Mouse (Mus musculus) cortical plate, adult 2 months (tissue): ENCODE measurements at regions not wholly inside any gene's neighbourhood (a gene's known extent, or its start where the extent isn't known, plus 50 kb on each side); places are given as distances from the start of the nearest gene placed in this dataset.

Source experiments
- H3K27ac ChIP-seq: fragments of 200-500 bp; 2 replicates; pipeline ENCODE4 v1.5.1; 2012; ENCODE audit warnings: low read length, control low read depth, inconsistent platforms; ENCODE audit not compliant: insufficient read depth
- H3K4me1 ChIP-seq: fragments of 200-500 bp; 2 replicates; pipeline ENCODE4 v1.6.1; 2011; ENCODE audit warnings: low read length; ENCODE audit not compliant: control insufficient read depth, insufficient read depth
- H3K4me3 ChIP-seq: fragments of 200-500 bp; 2 replicates; pipeline ENCODE4 v1.5.1; 2011; ENCODE audit warnings: mild to moderate bottlenecking, low read length, control low read depth; ENCODE audit not compliant: insufficient read depth
- CTCF ChIP-seq: fragments of 200-500 bp; IDR thresholded peaks from 2 replicates; pipeline ENCODE4 v1.5.1; 2011; ENCODE audit warnings: mild to moderate bottlenecking, control low read depth, low read length; ENCODE audit not compliant: insufficient read depth; ENCODE audit errors: extremely low read depth
- POLR2A ChIP-seq: fragments of 200-500 bp; IDR thresholded peaks from 2 replicates; pipeline ENCODE4 v1.6.1; 2011; ENCODE audit warnings: mild to moderate bottlenecking, low read length, control low read depth; ENCODE audit not compliant: insufficient read depth; ENCODE audit errors: extremely low read depth

DNA sequence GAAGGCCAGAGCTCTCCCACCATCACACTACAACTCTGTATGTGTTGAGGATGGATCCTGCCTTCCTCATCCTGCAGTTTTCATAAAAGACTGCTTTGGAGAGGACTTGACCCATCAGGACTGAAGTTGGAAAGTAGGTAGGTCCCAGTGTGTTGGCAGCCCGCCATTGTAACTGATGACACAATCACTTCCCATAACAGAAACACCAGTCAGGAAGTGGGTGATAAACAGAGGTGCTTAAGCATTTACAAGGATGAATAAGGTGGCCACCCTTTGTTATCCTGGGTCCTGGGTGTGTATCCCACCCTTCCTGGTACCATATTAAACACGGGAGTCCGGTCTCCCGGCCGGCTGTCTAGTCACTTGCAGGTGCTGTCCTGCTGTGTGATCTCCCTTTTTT is 118.3 kb downstream of the Snx10 start:
- Histone ChIP-seq H3K4me3 (no peak overlapping the region), H3K4me1 (no peaks in the 10 kb centered on the region), H3K27ac (no peak overlapping the region)
- TF ChIP-seq CTCF = no peak
- no peak for TF ChIP-seq POLR2A

- no peak for TF ChIP-seq POLR2A
- no peak for TF ChIP-seq CTCF
- no peak overlapping the region for H3K4me3 ChIP-seq
- H3K4me1 ChIP-seq = no peaks in the 10 kb centered on the region
- no peak overlapping the region for H3K27ac ChIP-seq
Observed at GRCm38 (mm10) chr6:51648813-51649212, 125.1 kb downstream of the Snx10 start.

GRCm38 (mm10) chr6:51653753-51654152 is 130.1 kb downstream of the Snx10 start:
- H3K4me1 ChIP-seq = no peaks in the 10 kb centered on the region
- H3K4me3 ChIP-seq = no peak overlapping the region
- no peak overlapping the region for H3K27ac ChIP-seq
- TF ChIP-seq POLR2A = no peak
- TF ChIP-seq CTCF = no peak

- H3K4me1 ChIP-seq = no peaks in the 10 kb centered on the region
- no peak overlapping the region for H3K27ac ChIP-seq
- no peak for TF ChIP-seq CTCF
- no peak for TF ChIP-seq POLR2A
- no peak overlapping the region for H3K4me3 ChIP-seq
Observed at GRCm38 (mm10) chr6:51654991-51655390, 131.3 kb downstream of the Snx10 start.

- TF ChIP-seq POLR2A = no peak
- TF ChIP-seq CTCF = no peak
Observed at GRCm38 (mm10) chr6:51656078-51656477, 132.4 kb downstream of the Snx10 start.

DNA sequence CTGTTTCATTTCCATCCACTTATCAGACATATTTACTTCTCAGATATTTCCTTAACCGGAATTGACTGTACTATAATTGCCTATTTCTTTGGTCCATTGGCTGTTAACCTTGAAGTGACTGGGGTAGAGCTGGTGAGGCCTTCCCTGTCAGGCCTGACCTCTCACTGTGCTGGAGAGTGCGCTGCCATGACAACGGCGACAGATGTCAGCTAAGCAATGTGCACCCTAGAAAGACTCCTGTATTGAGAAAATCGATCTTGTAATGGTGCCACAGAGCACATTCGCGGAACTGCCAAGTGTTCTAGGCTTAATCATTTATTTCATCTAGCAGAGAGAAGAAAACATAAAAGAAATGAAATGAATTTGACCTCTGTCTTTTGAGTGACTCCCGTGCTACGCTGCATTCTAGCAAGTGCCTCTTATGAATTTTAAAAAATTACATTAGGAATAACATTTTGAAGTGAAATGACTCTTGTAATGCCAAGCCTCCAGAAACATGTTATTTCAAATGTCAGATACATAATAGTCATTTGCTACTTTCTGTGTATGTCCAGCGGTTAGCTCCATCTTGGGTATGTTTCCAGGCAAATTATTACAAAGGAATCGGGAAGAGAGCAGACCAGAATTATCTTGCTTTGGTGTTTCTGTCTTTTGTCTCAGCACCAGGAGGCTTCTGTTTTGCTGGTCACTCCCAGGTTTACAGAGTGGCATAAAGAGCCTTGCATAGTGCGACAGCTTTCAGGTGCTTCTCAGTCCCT is 133.4 kb downstream of the Snx10 start:
- no peaks in the 10 kb centered on the region for H3K4me1 ChIP-seq
- TF ChIP-seq POLR2A (no peak), CTCF (no peak)
- no peak overlapping the region for H3K4me3 ChIP-seq
- no peak overlapping the region for H3K27ac ChIP-seq

More at GRCm38 (mm10) chr6:51656078-51656477, 132.4 kb downstream of the Snx10 start:
- Histone ChIP-seq H3K4me3 (no peak overlapping the region), H3K4me1 (no peaks in the 10 kb centered on the region), H3K27ac (no peak overlapping the region)

DNA sequence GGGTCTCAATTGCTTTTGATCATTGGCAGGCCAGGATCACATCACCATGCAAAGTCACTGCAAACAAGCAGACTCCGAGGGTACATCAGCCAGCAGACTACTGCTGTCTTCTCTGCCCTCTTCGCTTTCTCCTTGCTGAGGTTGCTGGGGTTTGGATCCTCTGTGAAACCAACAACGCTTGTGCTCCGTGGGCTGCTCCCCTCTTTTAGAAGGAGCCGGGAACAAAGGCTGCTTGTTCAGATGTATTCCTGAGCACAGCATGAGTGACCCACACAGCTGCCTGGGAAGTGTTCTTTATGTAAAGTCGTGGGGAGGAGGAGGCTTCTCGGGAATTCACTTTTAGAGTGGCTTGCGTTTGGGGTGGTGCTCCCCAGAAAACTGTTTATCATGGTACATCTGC is 134.7 kb downstream of the Snx10 start:
- H3K4me3 ChIP-seq = no peak overlapping the region
- no peak overlapping the region for H3K27ac ChIP-seq
- TF ChIP-seq CTCF (no peak), POLR2A (no peak)
- no peaks in the 10 kb centered on the region for H3K4me1 ChIP-seq

- Histone ChIP-seq H3K4me3 (no peak overlapping the region), H3K4me1 (peaks cover 2% of the 10 kb centered on the region; the same call in 1 of the 2 replicates), H3K27ac (no peak overlapping the region)
- TF ChIP-seq POLR2A = no peak
- TF ChIP-seq CTCF = no peak
Observed at GRCm38 (mm10) chr6:51663178-51663577, 139.5 kb downstream of the Snx10 start.

- H3K4me3 ChIP-seq = no peak overlapping the region
- peaks cover 2% of the 10 kb centered on the region; the same call in 1 of the 2 replicates for H3K4me1 ChIP-seq
- no peak overlapping the region for H3K27ac ChIP-seq
- TF ChIP-seq POLR2A = no peak
- TF ChIP-seq CTCF = no peak
Observed at GRCm38 (mm10) chr6:51664049-51664448, 140.3 kb downstream of the Snx10 start.

DNA sequence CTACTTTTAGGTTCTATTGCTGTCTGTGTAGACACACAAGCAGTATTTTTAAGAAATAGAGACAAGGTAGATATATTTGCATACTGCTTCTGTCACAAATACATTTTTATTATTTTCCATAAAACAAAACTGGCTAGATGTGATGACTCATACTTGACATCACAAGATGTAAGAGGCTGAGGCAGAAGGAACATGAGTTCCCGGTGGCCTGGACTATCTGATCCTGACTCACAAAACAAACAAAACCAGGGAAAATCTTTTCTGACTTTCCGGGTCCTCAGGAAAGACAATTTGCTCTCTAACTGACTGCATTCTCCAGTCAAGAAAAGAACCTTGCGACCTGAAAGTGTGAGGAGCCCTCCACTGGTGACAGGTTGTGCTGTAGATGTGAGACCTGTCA is 143.3 kb downstream of the Snx10 start:
- Histone ChIP-seq H3K27ac (no peak overlapping the region), H3K4me3 (no peak overlapping the region)

More for the DNA sequence above, 143.3 kb downstream of the Snx10 start:
- no peak for TF ChIP-seq CTCF
- TF ChIP-seq POLR2A = no peak
- peaks cover 2% of the 10 kb centered on the region; the same call in 1 of the 2 replicates for H3K4me1 ChIP-seq
